Mouse (Mus musculus): ENCODE results near the gene Slc38a10. TPM values are rescaled to one million over a fixed set of nuclear protein-coding genes. Genes with fewer than 3 reads are reported as not detected.

The Slc38a10 gene
- total RNA-seq, 2 experiments from 2014 or later: 82.6 to 83.9 TPM

DNA sequence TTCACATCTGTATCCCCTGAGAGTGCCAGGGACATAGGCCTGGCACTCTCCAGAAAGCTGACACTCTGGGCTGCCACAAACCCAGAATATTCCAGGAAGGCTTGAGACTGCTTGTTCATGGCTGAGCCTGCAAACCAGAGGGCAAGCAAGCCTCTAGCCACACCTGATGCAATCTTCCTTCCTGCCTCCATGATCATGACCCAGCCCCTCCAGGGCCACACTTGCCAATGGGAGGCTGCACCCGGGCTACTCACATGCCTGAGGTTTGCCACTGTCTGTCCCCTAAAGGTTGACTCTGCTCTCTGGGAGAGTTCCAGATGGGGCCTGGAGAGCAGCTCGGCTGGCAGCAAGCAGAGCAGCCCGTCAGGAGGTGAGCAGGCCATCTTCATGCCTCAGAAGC lies 30.2 kb upstream of the Slc38a10 start:
- DNase-seq (ENCODE audit: low spot score in 2 of 2): no peak

DNA sequence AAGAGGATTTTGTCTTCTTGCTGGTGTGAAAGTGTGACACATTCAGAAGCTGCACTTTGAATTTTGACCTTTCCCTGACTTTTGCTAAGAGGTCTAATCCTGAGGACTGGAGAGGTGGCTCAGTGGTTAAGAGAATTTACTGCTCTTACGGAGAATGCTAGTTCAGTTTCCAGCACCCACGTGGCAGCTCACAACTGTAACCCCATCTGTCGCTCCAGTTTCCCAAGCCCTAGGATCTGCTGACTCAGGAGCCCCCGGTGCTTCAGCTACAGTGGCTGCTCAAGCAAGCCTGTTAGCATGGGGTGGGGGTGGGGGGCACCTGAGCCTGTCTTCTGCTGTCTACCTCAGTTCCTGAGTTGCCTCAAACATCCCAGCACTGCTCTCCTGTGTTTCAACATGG lies 28.2 kb upstream of the Slc38a10 start:
- DNase-seq (ENCODE audit: low spot score in 2 of 2): peak in 1 of 2 experiments; percentile 42

DNA sequence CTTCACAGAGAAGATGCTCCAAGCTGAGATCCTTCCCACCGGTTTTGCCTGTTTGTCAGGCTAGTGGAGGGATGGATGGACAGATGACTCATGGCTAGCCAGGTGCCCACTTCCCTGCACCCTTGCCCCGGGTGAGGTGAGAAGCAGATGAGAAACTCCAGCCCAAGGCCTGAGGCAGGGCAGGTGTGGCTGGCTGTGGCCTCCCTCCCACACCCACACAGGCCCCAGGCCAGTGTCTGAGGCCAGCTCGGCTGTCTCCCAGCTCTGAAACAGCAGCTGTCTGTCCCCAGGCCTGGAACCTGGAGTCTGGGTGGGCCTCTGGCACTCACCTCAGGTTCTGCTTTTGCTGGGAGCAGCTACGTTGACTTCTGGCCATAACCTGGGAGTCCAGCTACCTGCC lies 24.8 kb upstream of the Slc38a10 start:
- no peak for DNase-seq (ENCODE audit: low spot score in 2 of 2)

DNA sequence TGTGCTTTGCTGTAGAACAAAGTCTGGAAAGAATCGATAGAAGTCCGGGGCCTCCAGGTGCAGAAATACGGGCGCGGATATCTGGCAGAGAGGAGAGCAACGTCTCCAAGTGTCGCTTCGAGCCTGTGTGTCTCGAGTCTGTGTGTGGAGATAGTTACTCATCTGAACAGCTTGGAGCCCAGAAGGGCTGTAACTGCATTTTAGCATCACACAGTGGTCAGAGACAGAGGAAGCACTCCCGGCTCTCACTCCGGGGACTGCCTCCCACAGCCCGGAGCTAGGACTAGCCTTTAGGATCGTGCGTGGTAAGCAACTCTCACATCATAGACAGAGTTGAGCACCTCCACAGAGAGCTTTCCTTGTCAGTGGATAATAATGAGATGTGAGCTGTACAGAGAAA lies 22.1 kb upstream of the Slc38a10 start:
- peak in 1 of 2 experiments; percentile 26 for DNase-seq (ENCODE audit: low spot score in 2 of 2)

DNA sequence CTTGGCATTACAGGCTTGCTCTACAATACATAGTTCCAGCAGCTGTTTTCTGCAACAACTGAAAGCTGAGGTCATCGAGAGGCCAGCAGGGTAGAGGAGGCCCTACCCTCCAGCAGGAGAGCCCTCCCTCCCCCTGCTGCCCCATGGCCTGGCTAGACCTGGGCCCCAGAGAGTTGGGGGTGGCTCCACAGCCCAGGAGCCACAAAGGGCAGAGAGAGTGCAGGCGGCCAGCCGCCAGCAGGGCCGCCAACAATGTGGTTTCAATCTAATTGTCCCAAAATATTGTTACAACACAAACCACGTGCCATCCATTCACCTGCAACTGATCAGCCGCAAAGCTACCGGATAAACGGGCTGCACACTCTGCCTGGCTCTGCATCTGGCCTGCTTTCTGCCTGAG lies 20.0 kb upstream of the Slc38a10 start:
- DNase-seq (ENCODE audit: low spot score in 2 of 2): no peak

DNA sequence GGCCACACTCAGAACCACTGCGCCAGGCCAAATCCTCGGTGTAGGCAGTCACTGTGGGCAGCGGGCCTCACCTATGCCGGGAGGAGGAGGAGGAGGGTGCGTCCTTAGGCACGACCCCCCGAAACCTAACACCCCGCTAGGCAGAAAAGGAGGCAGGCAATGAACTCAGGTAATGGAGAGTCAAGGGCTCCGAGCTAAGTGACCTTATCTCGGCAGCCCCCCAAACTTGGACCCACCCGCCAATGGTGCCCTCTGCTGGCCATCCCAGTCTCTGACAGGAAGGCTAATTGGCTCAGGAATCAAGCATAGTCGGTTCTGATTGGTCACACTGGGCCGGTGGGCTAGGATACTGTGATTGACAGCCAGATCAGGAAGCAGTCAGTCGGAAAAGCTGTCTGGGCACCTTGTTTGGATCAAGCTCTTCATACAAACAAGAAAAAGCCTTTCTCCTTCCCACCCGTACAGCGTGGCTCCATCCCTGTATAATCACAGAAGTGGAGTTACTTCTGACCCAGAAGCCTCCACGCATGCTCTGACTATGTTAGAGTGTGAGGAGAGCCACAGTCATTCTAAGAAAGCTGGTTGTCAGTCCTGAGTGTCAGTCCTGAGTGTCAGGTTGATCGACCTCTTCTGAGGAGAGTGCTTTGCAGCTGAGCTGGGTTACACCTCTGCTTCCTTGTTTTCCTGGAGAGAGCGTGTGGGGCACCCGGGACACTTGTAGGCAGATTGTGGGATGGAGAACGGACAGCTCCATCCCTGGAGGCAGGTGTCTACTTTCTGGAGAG lies 18.3 kb upstream of the Slc38a10 start:
- peak; percentile 43 to 69 for DNase-seq (ENCODE audit: low spot score in 2 of 2)

DNA sequence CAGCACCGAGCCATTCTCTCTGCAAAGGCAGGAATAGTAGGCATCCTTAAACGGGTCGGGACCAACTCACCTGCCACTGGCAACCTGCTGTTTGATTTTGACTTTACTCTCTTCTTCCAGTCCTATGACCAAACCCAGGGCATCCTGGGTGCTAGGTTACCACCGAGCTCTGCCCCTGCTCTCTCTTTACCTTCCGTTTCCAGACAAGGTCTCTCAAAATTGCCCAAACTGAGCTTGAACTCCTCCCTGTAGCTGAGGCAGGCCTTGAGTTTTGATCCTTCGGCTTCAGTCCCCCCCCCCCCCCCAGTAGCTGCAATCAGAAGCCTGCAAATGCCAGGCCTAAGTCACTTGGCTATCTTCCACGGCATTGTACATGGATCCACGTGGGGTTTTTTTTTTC lies 17.4 kb upstream of the Slc38a10 start:
- DNase-seq (ENCODE audit: low spot score in 2 of 2): no peak

DNA sequence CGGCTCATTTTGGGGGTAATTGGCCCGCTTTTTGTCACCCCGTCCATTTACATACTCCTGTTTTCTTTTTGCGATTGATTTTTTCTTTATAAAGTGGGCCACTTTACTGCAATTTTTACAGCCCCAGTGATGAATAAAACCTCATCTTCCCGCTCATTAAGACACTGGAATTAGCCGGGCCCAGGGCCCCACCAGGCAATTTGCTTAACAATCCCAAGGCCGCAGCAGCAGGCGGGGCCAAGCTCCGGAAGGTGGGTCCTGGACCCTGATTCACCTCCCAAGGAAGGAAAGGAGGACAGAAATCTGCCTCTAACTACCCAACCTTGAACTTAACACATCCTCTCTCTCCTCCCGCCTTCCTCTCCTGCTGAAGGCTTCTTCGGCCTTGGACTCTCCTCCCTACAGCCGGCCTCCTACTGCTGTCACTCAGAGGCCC lies 16.8 kb upstream of the Slc38a10 start:
- DNase-seq (ENCODE audit: low spot score in 2 of 2): no peak

DNA sequence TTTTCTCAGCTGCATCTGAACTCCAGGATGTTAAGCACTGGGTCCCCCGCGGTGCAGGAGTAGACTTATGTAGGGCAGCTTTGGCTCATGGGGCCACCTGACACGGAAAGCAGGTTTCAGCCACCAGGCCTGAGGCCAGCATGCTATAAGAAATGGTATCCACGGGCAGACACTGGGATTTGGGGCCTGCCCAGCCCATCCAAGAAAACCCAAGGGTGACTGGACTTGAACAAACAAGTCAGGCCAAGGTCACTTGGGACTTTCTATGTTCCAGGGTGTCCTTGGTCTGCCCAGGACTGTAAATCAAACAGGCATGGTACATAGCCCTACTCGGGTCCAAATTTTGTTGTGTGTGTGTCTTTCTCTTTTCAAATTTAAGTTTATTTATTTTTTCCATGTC lies 15.9 kb upstream of the Slc38a10 start:
- DNase-seq (ENCODE audit: low spot score in 2 of 2): no peak

DNA sequence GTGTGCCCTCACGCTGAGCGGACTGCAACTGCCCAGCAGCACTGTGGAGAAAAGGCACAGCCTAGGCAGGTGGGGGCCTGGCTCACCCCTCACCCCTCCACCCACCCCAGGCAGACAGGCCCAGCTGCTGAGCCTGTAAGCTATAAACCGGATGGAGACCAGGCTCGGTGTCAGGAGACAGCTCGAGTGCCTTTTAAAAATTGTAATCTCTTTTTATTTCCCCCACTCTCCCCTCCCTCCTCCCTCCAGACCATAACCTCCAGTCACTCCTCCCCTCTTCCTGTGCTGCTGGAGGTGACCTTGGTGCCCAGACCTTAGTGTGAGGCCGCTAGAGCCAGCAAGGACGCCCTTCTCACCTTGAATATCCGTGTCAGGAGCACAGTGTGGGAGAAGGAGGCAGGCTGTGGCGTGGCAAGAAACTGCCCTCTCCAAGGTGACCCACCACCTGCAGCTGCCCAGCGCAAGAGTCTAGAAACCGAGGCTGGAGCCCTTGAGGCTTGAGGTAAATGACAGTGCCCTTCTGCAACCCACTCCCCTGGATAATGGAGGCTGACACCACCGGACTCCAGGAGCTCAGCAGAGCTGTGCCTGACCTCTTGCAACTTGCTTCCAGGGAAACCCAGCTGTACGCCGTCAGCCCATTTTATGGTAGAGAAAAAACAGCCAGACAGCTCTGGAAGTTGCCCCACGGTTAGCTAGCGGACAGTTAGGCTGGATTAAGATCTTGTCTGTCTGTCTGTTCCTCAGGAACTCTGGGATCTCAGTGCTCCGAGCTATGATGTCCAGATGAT lies 13.5 kb upstream of the Slc38a10 start:
- no peak for DNase-seq (ENCODE audit: low spot score in 2 of 2)

DNA sequence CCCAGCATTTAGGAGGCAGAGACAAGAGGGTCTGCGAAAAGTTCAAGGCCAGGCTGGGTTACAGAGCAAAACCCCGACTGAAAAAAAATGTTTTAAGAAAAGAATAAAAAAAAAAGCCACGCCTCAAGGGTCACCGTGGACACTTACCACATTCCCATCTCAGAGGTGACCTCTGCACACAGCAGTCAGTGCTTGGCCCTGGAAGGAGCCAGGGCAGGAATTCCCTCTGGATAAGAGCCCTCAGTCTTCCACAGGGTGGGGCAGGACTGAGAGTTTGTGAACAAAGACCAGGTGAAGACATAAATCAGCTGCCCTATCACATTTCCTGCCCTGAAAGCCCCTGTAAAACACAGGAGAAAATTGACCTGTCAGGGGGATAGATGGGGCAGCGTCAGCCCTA lies 12.9 kb upstream of the Slc38a10 start:
- DNase-seq (ENCODE audit: low spot score in 2 of 2): no peak

DNA sequence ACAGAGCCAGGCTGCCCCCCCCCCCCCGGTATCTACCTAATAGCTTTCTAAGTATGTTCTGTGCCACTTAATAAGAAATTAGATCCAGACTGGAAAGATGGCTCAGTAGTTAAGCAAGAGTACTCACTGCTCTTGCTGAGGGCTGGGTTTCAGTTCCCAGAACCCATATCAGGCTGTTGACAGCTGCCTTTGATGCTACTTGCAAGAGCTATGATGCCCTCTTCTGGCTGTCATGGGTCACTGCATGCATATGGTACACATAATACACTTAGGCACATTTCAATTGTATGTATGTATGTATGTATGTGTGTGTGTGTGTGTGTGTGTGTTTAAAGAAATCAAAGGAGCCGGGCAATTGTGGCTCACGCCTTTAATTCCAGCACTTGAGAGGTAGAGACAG lies 12.1 kb upstream of the Slc38a10 start:
- no peak for DNase-seq (ENCODE audit: low spot score in 2 of 2)

DNA sequence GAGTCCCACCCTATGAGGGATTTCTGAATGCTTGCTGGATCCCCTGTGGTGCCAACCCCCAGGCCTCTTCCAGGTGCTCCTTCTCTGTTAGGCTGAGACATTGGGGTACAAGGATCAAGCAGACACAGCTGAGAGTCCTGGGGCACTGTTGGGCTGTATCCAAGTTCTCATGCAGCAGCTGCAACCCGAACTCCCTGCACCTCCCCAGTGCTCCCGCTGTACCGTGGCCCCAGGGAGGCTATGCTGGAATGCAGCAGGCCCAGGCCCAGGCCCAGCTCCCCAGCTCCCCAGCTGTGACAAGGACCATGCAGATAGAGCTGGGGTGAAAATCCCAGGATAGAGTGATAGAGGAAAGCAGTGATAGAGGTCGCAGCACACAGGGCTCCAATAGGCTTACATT lies 10.1 kb upstream of the Slc38a10 start:
- no peak for DNase-seq (ENCODE audit: low spot score in 2 of 2)

DNA sequence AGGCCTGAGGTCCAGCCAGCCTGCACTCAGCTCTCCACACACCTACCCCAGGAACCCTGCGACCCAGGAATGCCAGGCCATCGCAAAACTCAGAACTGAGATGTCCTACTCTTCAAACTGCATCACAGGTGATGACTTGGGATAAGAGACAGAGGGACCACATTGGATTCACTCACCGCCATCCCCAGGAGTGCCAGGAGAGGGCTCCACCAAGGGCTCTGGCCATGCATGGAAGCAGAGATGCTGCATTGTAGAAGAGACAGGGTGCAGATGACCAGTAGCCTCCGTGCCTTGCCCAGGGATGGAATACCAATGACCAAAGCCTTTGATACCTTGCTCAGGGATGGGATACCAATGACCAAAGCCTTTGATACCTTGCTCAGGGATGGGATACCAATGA lies 9.3 kb upstream of the Slc38a10 start:
- DNase-seq (ENCODE audit: low spot score in 2 of 2): peak in 1 of 2 experiments; percentile 36

DNA sequence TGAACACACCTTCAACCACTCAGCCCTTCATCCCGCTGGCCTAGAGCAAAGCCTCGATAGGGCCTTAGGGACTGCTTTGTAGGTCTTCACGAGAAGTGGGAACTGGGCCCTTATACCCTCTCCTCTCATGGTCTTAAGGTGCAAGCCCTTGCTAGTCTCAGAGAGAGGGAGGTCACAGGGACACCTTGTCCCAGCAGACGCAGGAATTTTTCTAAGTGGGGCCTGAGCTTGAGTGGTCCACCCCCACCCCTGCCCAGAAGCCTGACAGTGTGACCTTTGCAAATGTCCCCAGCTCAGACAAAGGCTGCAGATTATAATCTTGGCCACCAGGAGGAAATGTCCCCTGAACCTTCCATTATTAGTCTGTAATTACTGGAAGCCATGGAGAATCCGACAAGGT lies 8.5 kb upstream of the Slc38a10 start:
- no peak for DNase-seq (ENCODE audit: low spot score in 2 of 2)

DNA sequence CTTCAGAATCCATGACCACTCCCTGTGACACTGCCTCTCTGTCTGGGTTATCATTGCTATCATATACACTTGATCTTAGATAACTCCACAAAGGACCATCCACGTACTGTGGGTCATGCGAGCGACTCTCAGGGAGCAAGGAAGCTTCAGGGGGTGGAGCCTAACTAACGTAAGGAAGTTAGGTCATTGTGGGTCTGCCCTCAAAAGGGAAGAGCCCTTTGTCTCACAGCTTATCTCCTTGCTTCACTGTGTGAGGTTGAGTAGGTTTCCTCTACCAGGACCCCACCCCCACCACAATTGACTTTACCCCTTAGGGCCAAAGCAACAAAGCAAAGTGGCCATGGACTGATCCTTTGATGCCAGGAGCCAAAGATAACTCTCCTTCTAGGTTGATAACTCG lies 7.7 kb upstream of the Slc38a10 start:
- no peak for DNase-seq (ENCODE audit: low spot score in 2 of 2)

DNA sequence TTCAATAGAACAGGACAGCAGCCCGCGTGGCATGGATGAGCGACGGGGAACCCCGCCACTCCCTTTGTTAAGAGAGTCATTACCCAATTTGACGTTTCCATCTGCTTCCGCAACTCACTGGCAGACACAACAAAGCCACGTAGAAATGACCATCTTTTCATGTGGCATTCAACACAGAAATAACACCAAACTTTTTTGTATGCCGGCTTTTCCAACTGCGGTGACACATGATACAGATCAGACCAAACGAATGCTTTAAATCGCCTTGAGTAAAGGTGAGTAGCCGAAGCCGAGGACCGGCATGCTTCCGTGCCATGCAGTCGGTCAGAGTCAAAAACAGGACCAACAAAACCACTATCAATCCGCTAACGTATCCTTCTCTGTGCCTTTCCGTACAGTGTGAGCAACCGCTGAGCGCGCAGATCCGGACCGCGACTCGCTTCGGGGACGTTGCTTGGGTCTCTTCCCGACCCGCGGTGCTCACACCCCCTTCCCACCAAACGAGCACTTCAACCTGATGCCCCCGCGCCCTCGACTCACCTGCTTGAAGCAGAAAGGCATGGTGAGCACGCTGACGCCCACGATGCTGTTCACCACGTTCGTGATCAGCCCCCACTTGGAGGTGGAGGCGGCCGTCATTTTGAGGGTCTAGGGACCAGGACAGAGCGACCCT lies 570 bp downstream of the Slc38a10 start:
- DNase-seq (ENCODE audit: low spot score in 2 of 2): no peak

DNA sequence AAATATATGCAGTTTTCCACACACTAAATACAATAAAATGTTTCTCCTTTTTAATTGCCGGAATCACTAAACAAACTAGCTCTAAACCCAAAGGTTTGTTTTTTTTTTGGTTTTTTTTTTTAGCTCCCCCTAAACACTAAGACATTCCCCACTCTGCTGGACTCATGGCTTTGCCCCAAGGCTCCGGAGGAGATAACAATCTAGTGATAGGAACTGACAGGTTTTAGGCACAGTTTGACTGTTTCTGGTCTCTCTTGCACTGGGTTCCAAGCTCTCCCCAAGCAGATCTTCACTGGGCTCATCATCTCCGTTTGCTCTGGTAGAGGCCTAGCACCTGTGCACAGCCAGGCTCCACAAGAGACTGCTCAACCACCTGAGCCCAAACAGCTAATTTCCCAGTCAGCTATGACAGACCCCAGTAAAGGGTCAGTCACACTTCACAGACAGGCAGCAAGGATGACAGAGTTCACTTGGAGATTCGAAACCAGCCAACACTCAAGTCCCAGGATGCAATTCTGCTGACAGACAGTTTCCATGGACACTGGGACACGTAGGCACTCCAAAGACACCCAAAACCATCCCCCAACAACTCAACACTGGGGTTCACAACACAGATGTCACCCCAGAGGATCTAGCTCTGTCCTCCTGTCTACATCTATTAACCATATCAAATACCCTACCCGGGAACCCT lies 1.5 kb downstream of the Slc38a10 start:
- DNase-seq (ENCODE audit: low spot score in 2 of 2): no peak

DNA sequence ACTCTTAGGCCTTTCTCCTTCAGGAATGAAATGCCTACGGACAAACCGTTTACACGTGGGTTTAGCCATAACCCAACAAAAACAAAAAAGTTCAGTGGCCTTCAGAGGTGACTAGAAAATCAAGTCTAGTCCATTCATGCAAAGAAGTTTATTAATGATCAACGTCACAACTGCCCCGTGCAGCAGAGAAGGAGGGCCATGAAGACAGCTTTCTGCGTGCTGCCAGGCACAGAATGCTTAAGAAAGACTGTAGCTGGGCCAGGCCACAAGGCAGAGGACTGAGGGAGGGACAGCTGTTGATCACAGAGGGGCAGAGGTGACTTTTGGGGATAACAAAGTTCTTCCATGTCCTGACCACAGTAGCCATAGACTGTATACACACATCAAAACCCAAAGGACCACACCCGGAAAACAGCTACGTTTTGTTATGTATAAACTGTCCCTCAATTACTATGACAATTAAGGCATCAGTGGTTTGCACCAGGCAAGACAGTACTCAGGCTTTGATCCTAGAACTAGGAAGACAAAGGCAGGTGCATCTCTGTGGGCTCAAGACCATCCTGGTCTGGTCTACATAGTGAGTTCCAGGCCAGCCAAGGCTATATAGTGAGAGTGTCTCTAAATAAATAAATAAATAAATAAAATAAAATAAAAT lies 2.8 kb downstream of the Slc38a10 start:
- DNase-seq (ENCODE audit: low spot score in 2 of 2): no peak

DNA sequence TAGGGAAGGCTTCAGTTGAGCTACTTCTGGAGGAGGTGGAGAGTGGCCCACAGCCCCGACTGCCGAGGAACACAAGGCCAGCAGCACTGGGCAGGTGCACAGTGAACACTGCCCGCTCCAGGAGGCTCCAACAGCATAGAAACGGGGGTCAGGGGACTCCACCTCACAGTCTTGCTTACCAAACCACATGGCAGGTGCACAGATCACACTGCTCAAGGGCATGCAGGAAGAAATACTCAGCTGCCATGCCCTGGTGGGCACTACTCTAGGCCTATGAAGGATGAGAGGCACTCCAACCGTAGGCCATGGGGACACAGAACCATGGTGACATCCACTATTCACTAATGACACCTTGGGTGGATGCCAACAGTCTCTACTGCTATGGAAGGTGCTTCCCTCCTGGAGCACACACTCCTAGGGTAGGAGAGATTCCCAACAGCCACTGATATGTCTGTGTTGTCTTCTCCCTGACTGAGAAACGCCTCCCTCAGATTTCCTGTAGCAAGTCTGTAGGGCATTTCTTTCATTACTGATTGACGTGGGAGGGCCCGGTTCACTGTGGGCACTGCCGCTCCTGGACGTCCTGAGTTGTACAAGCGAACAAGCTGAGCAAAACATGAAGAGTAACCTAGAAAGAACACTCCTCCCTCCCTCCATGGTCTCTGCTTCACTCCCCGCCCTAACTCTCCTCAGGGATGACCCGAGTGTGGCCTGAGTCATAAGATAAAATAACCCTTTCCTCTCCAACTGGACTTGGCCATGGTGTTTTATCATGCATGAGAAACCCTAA lies 7.2 kb downstream of the Slc38a10 start:
- DNase-seq (ENCODE audit: low spot score in 2 of 2): no peak
